Mouse (Mus musculus): ENCODE measurements around the gene Stk40.
"Not testable (repeated sequence)": the region's sequence is repeated elsewhere in the genome, so short reads cannot be mapped to it uniquely, and the experiment has no call there.

Stk40 gene

DNA sequence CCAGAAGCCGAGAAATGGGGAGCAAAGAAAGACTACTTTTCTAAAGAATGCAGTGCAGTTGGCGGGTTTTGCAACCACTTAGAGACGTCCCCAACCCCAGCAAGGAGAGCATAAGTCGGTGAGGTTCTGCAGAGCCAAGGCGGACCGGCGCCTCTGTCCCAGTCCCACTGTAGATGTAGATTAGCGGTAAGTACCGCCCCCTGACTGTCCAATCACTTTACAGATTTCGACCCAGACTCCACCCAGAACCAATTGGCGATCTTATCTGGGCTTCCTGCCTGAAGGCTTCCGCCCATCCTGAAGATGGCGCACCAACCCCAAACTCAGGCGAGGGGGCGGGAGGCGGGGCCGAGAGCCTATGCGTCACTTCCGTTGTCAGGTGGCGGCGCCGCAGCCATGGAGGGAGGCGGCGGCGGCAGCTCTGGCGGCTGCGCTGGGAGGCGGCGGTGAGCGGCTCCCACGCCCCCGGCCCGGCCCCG lies at the start of gene Stk40:
Gene Stk40 (plus strand): TSS at position 368 of the 479 bp plus-strand sequence.
- DNase-seq (ENCODE audit: low spot score in 2 of 2) = peak; percentile 95 to 97

DNA sequence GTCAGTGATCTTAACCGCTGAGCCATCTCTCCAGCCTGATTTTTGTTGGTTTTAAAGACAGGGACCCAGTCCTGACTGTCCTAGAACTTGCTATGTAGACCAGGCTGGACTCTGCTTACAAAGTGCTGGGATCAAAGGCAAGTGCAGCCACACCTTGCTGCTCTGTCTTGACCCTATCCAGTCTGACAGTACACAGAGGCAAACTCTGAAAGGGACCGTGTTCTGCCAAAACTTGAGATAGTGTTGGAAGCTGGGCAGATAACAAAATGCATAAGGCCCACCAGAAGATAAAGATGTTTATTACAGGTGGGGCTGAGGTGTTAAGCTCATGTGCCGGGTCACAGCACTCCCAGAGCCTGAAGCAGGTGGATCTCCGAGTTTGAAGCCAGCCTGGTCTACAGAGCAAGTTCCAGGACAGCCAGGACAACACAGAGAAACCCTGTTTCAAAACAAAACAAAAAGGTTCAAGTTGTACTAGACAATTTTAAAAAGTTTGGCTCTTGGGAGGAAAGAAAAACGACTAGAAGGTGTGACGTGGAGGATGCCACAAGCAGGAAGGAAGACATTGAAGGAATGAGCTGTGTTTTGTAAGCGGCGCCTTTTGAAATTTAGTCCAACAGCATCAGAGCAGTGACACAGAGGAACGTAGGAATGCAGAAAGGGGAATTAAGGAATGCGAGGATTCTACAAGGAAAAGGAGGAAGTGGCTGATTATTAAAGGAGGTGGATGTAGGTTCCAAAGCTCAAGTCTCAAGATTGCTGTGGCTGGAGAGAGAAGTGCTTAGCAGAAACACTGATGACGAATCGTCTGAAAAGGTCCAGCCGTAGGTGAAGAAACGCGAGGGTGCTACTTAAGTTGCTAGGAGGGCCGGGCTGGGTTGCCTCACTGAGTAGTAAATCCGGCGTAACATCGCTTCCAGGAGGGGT lies 46.3 kb upstream of the Stk40 start:
- no peak for DNase-seq (ENCODE audit: low spot score in 2 of 2)

DNA sequence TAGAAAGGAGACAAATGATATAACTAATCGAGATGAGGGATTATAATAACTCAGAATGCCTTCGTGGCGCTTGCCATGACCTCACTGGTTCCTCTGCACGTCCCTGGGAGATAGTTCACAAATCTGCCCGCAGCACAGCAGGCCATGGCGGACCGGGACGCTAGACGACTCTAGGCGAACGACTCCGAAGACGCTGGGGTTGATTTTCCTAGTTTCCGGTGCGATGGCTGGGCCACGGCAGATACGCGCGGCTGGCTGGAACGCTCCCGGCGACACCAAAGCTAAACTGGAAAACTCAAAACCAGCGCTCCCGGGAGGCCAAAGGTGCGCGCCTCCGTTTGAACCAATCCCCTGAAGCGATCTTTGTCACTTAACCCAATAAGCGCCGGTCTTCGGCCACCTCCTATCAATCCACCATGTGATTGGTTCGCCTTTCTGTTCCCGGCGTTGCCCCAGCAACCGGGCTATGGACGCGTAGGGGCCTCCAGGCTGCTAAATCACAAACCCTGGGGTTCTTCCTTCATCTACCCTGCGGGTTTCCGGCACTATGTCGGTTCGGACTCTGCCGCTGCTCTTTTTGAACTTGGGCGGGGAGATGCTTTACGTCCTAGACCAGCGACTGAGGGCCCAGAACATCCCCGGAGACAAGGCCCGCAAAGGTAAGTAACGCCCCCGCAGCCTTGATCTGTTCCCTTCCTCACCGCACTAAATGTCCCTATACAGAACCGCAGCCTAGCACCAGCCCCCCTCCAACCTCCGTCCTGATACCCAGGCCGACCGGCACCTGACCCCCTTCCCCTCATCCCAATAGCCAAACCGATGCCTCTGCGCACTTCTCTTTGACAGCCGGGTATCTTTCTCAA lies 45.4 kb upstream of the Stk40 start, which contains the start of gene Oscp1:
Gene Oscp1 (plus strand): TSS at position 432 of the 863 bp plus-strand sequence.
- DNase-seq (ENCODE audit: low spot score in 2 of 2) = peak; percentile 88 to 96

DNA sequence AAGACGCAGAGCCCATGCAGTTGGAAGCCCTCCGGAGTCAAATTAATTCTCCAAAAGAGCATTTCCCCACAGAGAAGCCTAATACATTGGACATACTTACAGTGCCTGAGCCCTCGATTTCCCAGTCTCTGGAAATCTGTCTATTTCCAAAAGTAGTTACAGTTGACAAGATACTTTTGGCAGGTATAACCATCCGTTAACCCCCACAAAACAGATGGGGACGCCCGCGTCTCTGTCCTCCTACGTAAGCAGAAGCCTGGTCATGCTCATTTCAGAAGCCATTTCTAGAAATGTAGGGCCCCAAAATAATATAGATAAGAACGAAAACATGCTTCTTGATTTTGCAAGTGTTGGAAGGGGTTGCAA lies 44.8 kb upstream of the Stk40 start:
- DNase-seq (ENCODE audit: low spot score in 2 of 2) = peak; percentile 51 to 83

DNA sequence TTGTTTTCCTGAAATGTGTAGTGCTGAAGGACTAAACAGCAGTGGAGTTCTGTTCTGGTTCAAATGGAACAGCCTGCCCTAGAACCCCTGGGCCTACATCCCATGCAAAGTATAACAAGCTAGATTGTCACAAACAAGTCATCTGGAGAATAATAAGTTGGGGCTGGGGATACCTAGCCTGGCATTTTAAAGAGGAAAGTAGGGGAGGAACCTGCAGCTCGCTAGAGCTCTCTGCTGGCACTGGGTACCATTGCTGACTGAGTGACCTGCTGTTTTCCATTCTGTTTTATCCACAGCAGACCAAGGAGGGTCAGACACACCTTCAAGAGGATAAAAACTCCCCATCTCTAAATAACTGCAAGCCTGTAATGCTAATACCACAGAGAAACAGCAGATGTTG lies 40.9 kb upstream of the Stk40 start:
- DNase-seq (ENCODE audit: low spot score in 2 of 2) = no peak

DNA sequence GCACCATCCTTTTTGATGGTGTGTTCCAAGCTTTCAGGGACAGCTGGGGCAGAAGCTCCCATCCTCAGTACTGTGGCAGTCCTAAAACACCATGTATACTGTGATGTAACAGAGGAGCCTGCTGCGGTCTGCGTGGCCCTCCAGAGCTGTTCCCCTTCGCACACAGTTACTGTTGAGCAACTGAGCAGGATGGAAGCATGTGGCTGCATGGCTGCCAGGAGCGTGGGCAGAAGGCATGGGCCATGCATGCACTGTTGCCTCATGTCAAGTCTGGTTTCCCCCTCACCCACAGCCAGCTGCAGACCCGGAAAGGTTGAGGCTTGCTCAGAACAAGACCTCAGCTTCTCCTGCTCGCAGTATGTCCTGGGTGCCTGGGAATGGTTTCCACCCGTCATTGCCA lies 38.5 kb upstream of the Stk40 start:
- peak; percentile 55 to 57 for DNase-seq (ENCODE audit: low spot score in 2 of 2)

DNA sequence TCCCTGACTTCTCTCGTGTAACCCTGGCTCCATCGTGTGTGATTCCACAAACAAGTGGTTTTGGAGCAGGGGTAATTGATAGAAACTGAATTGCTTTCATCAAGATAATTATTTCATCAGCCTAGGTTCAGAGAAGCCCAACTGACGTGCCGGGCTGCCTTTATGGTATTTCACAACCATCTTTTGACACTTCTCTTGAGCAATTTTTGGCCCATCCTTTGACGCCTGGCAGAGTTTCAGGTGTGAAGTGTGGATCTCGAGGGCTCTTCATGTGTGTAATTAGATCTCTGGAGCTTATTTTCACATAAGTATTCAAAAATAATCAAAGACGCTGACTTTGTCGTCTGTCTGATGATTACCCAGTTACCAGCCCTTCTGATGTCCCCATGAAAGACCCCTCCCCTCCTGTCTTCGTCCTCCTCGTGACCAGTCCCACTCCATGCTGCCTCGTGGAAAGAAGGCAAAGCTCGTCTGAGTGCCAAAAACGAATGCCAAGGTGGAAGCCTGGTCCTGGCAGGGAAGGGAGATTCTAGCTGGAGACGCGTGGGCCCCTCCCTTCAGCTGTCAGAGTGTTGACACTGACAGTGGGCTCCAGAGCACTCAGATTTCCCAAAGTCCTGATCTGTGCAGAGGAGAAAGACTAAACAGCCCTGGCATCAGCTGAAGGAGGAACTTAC lies 36.2 kb upstream of the Stk40 start:
- DNase-seq (ENCODE audit: low spot score in 2 of 2) = peak in 1 of 2 experiments; percentile 36

DNA sequence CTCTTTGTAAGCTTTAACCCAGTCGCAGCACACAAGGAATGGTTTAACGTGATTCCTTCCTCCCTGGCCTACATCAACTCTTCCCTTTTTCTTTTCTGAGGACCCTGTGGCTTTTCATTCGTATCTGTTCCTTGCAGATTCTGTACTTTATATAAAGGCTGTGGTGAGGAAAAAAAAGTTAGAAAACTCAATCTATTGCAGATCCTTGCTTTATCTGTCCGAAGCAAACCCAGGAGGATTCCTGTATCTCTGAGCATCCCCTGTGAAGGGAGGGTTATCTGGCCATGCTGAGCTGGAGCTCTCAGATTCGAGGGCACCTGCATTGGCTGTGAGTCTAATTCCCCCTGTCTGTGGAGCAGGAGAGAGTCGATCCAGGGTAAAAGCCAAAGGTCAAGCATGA lies 34.9 kb upstream of the Stk40 start:
- DNase-seq (ENCODE audit: low spot score in 2 of 2) = no peak

DNA sequence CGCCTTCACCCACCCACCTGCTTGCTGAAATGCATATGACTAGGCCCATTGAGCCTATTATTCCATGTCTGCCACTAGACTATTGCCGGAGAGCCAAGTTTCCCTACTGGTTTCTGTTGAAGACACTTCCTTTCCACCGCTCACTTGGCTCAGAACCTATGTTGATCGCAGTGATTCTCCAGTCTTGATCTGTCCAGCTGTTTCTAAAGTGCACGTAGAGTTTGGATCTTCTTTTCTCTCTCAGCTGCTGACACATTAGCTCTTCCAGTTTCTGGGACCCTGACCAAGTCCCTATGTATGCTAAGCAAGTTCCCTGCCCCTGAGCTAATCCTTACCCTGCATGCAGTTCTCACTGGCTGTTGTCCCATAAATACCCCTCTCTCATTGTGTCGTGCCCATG lies 25.9 kb upstream of the Stk40 start:
- no peak for DNase-seq (ENCODE audit: low spot score in 2 of 2)

DNA sequence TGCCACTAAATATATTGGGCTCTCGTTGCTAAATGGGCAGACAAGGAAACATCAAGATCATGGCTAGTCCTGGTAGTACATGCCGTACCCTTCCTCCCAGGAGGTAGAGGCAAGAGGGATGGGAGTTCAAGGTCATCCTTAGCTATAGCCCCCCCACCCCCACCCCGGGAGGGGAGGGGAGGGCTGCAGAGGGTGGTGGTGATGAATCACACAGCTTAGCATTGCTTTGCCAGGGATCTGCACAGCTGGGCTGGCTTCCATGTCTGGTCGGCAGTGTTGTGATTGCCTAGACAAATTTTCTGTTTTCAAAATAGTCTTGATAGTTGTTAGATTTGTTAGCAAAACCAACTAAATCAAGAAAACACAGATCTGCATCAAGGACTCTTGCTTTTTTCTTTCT lies 24.5 kb upstream of the Stk40 start:
- DNase-seq (ENCODE audit: low spot score in 2 of 2) = no peak

DNA sequence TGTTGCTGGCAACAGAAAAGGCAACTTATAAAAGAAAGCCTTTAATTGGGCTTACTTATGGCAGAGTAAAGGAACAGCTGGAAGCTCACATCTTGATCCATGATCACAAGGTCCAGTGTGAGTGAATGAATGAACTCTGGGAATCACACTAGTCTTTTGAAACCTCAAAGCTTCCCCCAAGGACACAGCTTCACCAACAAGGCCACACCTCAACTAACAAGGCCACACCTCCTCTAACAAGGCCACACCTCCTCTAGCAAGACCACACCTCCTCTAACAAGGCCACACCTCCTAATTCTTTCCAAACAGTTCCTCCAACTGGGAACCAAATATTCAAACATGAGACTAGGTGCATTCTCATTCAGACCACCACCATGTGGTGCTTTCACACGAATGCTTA lies 22.2 kb upstream of the Stk40 start:
- DNase-seq (ENCODE audit: low spot score in 2 of 2) = no peak

DNA sequence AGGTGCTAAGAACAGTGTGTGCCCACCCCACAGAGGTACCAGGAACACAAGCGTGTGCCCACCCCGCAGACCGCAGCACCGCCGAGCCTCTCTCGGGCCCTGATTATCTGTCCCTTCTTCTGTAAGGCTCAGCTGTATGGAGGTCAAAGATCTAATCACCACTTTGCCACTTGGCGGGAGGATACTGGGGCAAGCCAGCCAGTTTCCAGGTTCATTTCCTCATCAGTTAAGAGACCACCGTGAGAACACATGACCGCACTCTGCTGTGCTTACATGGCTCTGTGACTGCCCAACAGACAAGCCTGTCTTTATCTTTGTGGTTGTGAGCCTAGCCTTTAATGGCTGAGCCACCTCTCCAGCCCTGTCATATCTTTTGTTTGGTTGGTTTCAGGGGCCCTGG lies 20.7 kb upstream of the Stk40 start:
- no peak for DNase-seq (ENCODE audit: low spot score in 2 of 2)

DNA sequence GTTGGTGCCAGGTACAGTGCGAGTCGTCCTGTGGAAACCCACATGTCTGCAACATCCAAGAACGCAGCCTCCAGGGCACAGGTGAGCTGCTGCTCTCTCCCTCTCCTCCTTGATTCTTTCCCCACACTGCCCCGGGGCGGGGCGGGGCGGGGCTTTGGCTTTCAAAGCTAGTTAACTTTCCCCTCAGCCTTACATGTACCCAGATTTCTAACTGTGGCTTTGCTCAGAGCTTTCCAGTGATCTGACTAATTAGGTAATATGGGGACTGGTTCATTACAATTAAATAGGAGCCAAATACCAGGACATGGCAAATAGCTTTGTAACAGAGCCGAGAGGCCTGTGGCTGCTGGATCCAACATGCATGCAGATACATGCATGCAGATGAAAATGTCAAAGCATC lies 19.4 kb upstream of the Stk40 start:
- DNase-seq (ENCODE audit: low spot score in 2 of 2) = no peak

DNA sequence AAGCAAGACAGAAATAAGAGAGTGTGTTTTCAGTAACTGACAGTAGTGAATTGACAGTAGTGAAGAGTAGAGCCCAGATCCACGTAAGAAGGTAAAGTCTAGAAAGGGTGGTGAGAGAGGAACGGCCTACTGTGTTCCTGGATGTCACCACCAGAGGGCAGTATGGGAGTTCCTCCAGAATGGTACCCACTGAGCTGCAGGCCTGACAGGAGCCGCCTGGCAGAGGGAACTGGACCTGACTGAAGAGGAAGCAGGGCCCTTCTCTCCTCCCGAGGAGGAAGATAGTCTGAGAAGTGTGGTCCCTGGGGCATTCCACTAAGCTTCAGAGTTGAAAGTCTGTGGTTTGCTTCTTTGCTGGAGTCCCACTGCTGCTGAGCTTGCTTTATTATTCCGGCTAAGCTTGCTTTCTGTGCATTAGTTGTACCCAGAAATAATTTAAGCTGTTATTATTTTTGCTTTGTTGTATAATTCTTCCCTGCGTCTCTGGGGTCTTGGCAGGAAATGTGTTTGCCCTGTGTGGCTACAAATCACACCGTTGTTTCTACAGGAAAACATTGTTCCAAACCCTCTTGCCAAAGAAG lies 17.7 kb upstream of the Stk40 start:
- DNase-seq (ENCODE audit: low spot score in 2 of 2) = peak in 1 of 2 experiments; percentile 82

DNA sequence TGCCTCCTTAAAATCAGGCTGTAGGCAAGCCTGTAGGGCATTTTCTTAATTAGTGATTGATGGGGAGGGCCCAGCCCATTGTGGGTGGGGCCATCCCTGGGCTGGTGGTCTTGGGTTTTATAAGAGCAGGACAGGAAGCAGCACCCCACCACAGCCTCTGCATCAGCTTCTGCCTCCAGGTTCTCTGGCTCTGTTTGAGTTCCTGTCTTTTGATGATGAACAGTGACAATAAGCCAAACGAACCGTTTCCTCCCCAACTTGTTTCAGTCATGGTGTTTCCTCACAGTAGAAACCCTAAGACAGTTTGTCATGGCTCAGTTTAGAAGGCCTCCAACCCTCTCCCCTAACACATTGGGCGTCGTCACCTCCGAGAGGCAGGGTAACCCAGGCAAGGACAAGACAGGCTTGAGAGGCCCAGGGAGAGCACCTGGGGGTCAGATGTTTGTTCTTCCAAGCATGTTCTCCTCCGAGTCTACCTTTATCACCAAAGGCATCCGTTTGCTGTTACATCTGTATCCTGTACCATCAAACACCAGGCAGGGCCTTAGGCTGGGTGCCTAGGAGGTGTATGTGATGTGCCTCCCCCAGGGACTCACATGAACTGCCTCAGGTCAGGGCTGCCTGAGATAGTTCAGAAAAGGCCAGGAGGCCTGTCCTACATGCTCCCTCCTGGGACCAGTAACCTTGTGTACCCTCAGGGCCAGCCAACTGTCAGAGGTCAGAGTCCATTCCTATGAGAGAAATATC lies 13.5 kb upstream of the Stk40 start:
- no peak for DNase-seq (ENCODE audit: low spot score in 2 of 2)

DNA sequence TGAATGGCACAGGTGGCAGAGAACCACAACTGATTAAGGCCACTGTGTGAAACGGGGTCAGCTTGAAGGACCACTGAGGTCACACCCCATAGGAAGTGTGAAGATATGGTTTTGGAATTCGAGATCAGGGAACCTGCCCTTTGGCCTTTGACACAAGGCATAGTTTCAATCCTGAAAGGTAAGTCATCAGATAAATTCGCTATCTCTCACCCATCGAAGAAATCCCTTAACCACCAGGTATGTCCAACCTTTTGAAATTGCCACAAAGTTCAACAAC lies 13.0 kb upstream of the Stk40 start:
- DNase-seq (ENCODE audit: low spot score in 2 of 2) = no peak

DNA sequence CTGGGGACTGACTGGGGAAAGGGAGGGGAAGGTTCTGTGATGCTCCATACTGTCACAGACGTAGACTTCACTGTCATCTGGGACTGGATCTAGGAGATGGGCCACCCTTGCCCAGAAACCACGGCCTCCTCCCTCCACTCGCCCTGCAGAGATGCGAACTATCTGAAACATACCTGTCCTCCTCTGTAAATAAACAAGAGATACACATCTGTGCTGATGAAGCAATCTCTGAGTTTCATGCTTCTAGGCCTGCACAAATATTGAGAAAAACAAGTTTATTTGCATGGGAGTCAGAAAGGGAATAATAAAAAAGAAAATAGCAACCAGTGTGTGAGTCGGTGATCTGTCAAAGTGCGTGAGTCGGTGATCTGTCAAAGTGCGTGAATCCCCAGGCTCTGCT lies 11.9 kb upstream of the Stk40 start:
- DNase-seq (ENCODE audit: low spot score in 2 of 2) = no peak

DNA sequence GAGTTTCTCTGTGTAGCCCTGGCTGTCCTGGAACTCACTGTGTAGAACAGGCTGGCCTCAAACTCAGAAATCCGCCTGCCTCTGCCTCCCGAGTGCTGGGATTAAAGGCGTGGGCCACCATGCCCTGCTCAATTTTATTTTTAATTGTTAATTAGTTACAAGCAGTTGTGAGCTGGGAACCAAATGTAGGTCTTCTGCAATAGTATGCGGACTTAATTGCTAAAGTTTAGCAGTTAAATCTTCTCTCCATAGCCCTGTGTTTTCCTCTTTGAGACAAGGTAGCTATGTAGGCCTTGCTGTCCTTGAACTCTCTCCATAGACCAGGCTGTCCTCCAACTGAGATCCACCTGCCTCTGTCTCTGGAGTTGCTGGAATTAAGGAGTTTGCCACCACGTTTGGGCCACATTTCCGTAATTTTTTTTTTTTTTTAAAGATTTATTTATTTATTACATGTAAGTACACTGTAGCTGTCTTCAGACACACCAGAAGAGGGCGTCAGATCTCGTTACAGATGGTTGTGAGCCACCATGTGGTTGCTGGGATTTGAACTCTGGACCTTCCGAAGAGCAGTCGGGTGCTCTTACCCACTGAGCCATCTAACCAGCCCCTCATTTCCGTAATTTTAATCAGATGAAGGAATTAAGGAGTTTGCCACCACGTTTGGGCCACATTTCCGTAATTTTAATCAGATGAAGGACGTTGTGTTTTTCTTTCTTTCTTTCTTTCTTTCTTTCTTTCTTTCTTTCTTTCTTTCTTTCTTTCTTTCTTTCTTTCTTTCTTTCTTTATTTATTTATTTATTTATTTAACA lies 7.9 kb upstream of the Stk40 start:
- DNase-seq (ENCODE audit: low spot score in 2 of 2) = not testable (repeated sequence)

DNA sequence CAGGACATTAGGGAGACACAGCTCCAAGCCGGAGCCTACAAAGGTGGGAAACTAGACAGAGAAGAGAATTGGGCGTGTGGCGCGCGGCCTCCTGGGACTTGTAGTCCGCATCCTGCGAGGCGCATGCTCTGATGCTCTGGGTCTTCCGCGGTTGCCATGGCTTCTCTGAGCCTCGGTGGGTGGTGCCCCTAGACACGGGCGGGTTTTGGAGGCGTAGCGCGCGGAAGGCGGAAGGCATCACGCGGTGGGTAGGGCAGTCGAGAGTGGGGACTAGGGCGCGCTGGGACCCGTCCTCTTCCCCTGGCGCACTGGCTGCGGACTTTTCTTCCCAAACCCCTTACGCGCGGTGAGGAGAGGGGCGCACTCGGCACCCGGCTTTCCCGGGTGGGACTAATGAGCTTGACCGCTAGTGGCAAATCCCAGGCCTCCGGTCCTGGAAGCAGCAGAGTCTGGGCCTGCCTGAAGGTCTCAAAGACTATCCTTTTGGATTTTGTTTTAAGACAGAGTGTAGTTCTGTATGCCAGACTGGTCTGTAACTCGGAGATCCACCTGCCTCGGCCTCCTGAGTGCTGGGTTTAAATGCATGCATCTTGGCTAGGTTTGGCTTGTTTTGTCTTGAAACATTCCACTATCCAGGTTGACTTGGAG lies 7.2 kb upstream of the Stk40 start, which contains the start of gene Lsm10:
Gene Lsm10 (plus strand): TSS at position 160 of the 648 bp plus-strand sequence.
- DNase-seq (ENCODE audit: low spot score in 2 of 2) = peak; percentile 91 to 97

Measured in left cerebral cortex, adult 9 months (tissue).